Mouse (Mus musculus) olfactory bulb, adult 2 months (tissue): Measurements from ENCODE around the gene Trank1.

ENCODE experiments used
- CTCF ChIP-seq: fragments of 200-500 bp; IDR thresholded peaks from 2 replicates; pipeline ENCODE4 v1.5.1; 2012; ENCODE audit warnings: low read depth, mild to moderate bottlenecking, low read length, moderate library complexity; ENCODE audit not compliant: insufficient read depth
- POLR2A ChIP-seq: fragments of 200-500 bp; IDR thresholded peaks from 2 replicates; pipeline ENCODE4 v1.6.1; 2012; ENCODE audit warnings: mild to moderate bottlenecking, low read depth, low read length, moderate library complexity; ENCODE audit not compliant: insufficient read depth

DNA sequence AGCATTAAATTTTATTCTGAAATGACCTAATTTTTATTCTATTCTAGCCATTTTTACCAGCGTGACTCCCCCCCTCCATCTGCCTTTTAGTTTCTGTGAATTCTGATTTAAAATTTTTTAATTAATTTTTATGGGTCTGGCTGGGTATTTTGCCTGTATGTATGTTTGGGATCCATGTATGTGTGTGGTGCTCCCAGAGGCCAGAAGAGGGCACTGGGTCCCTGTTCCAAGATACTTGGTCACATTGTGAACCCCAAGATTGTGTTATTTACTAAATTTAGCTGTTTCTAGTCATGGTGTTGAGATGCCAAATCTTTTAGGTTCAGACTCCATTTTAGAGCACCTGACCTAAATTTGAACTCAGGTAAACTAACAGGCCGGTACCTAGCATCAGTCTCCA is 25.1 kb upstream of the Trank1 start:
- TF ChIP-seq POLR2A, result no peak
- TF ChIP-seq CTCF, result no peak
